Mouse (Mus musculus): Measurements from ENCODE around the gene Apoa2. TPM values are rescaled to one million over a fixed set of nuclear protein-coding genes. Genes with fewer than 3 reads are reported as not detected.

The Apoa2 gene
- polyA plus RNA-seq, 1 experiment from 2014 or later, result 4.6 TPM

DNA sequence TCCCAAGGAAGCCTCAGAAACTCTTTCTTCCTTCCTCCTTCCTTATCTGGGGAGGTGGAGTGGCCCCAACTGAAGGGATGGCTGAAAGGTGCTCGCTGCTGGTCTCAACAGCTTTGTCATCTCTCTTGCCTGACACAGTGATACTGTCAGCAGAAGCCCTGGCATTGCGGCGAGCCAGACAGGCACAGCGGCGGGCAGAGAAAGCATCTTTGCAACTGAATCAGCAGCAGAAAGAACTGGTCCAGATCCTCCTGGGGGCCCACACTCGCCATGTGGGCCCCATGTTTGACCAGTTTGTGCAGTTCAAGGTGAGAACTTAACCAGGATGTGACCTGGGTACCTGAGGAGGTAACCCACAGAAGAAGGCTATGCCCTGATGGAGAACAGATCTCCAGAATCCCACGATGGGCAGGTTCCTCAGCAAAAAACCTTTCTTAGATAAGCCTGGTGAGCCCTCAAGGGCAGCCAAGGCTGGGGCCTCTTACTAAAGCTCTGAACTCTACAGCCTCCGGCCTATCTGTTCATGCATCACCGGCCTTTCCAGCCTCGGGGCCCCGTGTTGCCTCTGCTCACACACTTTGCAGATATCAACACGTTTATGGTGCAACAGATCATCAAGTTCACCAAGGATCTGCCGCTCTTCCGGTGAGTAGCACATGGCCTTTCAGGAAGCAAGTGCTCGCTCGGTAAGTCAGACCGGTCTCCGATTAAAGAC is 8.5 kb upstream of the Apoa2 start:
- Histone ChIP-seq H3K9ac (ENCODE audit: low read length) (no peak overlapping the region; the same call in 1 of the 2 replicates), H3K4me2 (ENCODE audit: low read depth, severe bottlenecking) (no peak overlapping the region), H3K27me3 (ENCODE audit: control insufficient read depth, insufficient read depth, low read length) (no peaks in the 10 kb centered on the region), H3K4me1 (ENCODE audit: control insufficient read depth, insufficient read depth, low read length) (peaks cover 7% of the 10 kb centered on the region; the same call in 1 of the 2 replicates), H3K27ac (replicated peaks; ENCODE audit: low read depth, low read length) (no peak overlapping the region), H3K4me3 (ENCODE audit: low read depth, low read length) (no peak overlapping the region), H3K36me3 (ENCODE audit: control insufficient read depth, insufficient read depth, low read length) (no peaks in the 10 kb centered on the region; the same call in 1 of the 2 replicates), H3K9me3 (ENCODE audit: control insufficient read depth, low read length) (no peaks in the 10 kb centered on the region)
- no peak for DNase-seq (ENCODE audit: low spot score)
- ATAC-seq (ENCODE audit: insufficient number of reproducible peaks, low FRiP score, low TSS enrichment, low read depth), result no peak
- 89% methylated on average over 18 of the region's 18 CpGs for WGBS

DNA sequence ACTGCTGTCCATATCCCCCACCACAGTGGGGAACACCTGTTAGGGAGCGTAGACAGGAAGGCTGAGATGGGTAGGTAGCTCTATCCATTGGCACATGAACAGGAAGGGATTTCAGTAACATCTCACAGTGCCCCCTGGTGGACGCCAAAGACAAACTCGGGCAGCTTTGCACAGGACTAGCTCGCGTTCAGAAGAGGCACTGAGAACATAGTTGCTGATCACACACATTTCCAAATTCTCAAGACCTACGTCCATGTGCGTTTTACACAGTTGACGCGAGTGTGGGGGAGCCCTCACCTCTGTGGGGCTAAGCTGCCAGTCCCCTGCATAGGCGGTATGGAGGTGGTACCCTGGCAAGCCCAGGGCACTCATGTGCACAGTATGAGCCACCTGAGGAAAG is 4.0 kb upstream of the Apoa2 start:
- no peak for ATAC-seq (ENCODE audit: insufficient number of reproducible peaks, low FRiP score, low TSS enrichment, low read depth)
- H3K4me3 ChIP-seq (ENCODE audit: low read depth, low read length), result 0 out of 2 replicates have a peak overlapping the region, but pooled peaks have one; percentile 63

DNA sequence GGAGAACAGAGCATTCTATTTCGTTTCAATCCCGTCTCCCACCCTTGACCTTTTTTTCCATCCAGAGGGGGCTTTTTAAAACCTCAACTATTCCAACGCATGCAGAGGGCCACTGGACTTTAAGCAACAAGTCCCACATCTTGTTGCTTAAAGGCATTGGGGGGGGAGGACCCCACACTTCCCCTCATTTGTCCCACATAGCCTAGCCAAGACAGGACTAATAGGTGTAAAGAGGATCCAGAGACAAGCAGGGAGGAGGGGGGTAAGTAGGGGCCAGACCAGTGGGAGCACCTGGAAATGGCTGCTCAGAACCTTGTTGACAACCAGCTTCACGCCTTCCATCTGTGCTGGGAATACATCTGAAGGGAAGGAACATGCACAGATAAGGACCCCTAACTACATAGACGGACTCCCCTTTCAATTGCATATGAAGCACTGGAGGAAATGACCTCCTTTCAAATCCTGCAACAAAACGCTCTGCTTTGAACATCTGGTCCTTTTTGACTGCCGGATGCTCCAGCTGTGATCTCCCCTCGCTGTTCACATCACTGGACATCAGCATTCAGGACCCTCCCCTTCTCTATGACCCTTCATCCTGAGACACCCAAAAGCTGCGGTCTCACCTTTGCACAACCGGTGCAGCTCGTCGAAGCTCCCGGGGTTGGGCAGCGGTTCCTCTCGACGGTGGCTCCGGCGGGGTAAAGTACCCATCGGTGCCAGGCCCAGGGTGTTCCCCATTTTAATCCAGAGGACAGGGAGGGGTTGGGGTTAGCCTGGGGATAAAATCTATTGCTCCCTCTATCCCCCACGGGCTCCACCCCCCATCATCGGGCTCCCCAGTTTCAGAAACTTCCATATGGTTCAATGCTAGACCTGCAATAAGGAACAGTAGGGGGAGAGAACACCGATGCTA is 3.3 kb upstream of the Apoa2 start:
- Histone ChIP-seq H3K4me3 (ENCODE audit: low read depth, low read length) (peak overlapping the region; percentile 63), H3K4me1 (ENCODE audit: control insufficient read depth, insufficient read depth, low read length) (peaks cover 7% of the 10 kb centered on the region; the same call in 1 of the 2 replicates), H3K9me3 (ENCODE audit: control insufficient read depth, low read length) (no peaks in the 10 kb centered on the region), H3K4me2 (ENCODE audit: low read depth, severe bottlenecking) (peak overlapping the region; percentile 79), H3K27ac (replicated peaks; ENCODE audit: low read depth, low read length) (no peak overlapping the region), H3K9ac (ENCODE audit: low read length) (peak overlapping the region; percentile 53), H3K36me3 (ENCODE audit: control insufficient read depth, insufficient read depth, low read length) (no peaks in the 10 kb centered on the region; the same call in 1 of the 2 replicates), H3K27me3 (ENCODE audit: control insufficient read depth, insufficient read depth, low read length) (no peaks in the 10 kb centered on the region)
- DNase-seq (ENCODE audit: low spot score) (peak; percentile 25), ATAC-seq (ENCODE audit: insufficient number of reproducible peaks, low FRiP score, low TSS enrichment, low read depth) (peak; percentile 20)
- WGBS, result 9% methylated on average over 22 of the region's 22 CpGs

More for the DNA sequence above, 4.0 kb upstream of the Apoa2 start:
- H3K4me1 ChIP-seq (ENCODE audit: control insufficient read depth, insufficient read depth, low read length), result peaks cover 7% of the 10 kb centered on the region; the same call in 1 of the 2 replicates
- peak overlapping the region; percentile 79; the same call in 1 of the 2 replicates for H3K4me2 ChIP-seq (ENCODE audit: low read depth, severe bottlenecking)
- no peaks in the 10 kb centered on the region for H3K9me3 ChIP-seq (ENCODE audit: control insufficient read depth, low read length)
- no peaks in the 10 kb centered on the region for H3K27me3 ChIP-seq (ENCODE audit: control insufficient read depth, insufficient read depth, low read length)
- no peak overlapping the region for H3K27ac ChIP-seq (replicated peaks; ENCODE audit: low read depth, low read length)
- peak; percentile 90 for DNase-seq (ENCODE audit: low spot score)
- 15% methylated on average over 10 of the region's 10 CpGs for WGBS
- H3K9ac ChIP-seq (ENCODE audit: low read length), result no peak overlapping the region
- no peaks in the 10 kb centered on the region; the same call in 1 of the 2 replicates for H3K36me3 ChIP-seq (ENCODE audit: control insufficient read depth, insufficient read depth, low read length)

DNA sequence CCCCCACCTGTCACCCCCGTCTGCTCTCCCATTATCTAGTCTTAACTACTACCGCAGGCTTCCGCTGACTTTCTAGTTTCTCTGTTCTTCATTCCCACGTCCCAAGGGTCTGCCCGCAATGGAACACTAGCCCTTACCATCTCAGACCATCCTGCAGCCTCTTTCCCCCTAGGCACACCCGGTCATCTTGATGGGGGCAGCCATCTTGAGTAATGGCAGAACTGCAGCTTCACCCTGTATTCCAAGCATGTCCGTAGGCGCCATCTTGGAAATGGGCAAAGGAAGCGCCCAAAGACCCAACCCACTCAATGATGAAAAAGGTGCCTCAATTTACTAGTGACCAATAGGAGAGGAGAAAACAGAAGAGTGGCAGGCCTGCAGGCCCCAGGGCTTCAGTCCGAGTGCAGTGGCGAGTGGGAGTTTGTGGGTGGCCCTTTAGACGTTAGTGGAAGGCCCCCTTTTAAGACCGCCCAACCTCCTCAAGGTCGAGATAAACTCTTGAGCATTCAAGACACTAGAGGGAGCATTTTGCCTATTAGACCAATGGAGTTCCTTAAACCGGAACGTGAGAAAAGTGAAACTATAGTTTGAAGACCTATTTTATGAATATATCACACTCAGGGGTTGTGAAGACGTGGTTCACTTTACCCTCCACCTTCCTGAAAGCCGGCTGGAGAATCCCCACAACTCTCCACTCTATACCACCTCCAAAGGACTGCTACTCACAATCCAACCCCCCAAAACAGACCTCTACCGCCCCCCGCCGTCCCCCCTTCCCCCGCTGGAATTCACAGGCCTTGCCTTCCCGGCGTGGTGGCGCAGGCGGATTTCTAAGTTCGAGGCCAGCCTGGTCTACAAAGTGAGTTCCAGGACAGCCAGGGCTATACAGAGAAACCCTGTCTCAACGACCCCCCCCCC is 2.4 kb upstream of the Apoa2 start, which contains the start of gene Tomm40l:
Gene Tomm40l, minus strand, starts transcription at position 277 of the 918 bp plus-strand sequence.
- ATAC-seq (ENCODE audit: insufficient number of reproducible peaks, low FRiP score, low TSS enrichment, low read depth) (peak; percentile 99), DNase-seq (ENCODE audit: low spot score) (peak; percentile 90)
- Histone ChIP-seq H3K4me2 (ENCODE audit: low read depth, severe bottlenecking) (peak within 1 kb of the TSS; percentile 79), H3K9me3 (ENCODE audit: control insufficient read depth, low read length) (no peaks in the 10 kb centered on the region), H3K4me1 (ENCODE audit: control insufficient read depth, insufficient read depth, low read length) (peaks cover 7% of the 10 kb centered on the region; the same call in 1 of the 2 replicates), H3K36me3 (ENCODE audit: control insufficient read depth, insufficient read depth, low read length) (no peaks in the 10 kb centered on the region; the same call in 1 of the 2 replicates), H3K4me3 (ENCODE audit: low read depth, low read length) (peak within 1 kb of the TSS; percentile 63), H3K27ac (replicated peaks; ENCODE audit: low read depth, low read length) (no peak within 1 kb of the TSS), H3K9ac (ENCODE audit: low read length) (peak within 1 kb of the TSS; percentile 53), H3K27me3 (ENCODE audit: control insufficient read depth, insufficient read depth, low read length) (no peaks in the 10 kb centered on the region)
- 2% methylated on average over 28 of the region's 28 CpGs for WGBS

DNA sequence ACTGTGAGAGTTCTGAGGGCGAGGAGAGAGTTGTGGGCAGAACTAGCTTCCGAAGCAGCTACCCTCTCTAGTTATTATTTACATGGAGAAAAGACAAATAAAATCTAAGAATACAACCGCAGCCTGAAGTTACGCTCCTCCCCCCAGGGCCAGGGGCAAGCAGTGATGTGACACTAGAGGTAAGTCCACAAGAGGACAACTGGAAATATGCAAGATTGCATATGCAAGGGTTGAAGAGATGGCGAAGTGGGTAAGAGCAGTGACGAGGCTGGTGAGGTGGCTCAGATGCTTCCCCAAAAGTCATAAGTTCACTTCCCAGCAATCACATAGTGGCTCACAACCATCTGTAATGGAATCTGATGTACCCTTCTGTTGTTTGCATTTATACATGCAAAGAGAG is 1.7 kb upstream of the Apoa2 start:
- Histone ChIP-seq H3K9ac (ENCODE audit: low read length) (no peak overlapping the region), H3K9me3 (ENCODE audit: control insufficient read depth, low read length) (no peaks in the 10 kb centered on the region), H3K27me3 (ENCODE audit: control insufficient read depth, insufficient read depth, low read length) (no peaks in the 10 kb centered on the region), H3K4me3 (ENCODE audit: low read depth, low read length) (peak overlapping the region; percentile 63), H3K36me3 (ENCODE audit: control insufficient read depth, insufficient read depth, low read length) (no peaks in the 10 kb centered on the region; the same call in 1 of the 2 replicates), H3K4me1 (ENCODE audit: control insufficient read depth, insufficient read depth, low read length) (peaks cover 7% of the 10 kb centered on the region; the same call in 1 of the 2 replicates), H3K27ac (replicated peaks; ENCODE audit: low read depth, low read length) (no peak overlapping the region), H3K4me2 (ENCODE audit: low read depth, severe bottlenecking) (peak overlapping the region; percentile 24; the same call in 1 of the 2 replicates)
- DNase-seq (ENCODE audit: low spot score) (no peak), ATAC-seq (ENCODE audit: insufficient number of reproducible peaks, low FRiP score, low TSS enrichment, low read depth) (no peak)
- 85% methylated on average over 6 of the region's 6 CpGs for WGBS

DNA sequence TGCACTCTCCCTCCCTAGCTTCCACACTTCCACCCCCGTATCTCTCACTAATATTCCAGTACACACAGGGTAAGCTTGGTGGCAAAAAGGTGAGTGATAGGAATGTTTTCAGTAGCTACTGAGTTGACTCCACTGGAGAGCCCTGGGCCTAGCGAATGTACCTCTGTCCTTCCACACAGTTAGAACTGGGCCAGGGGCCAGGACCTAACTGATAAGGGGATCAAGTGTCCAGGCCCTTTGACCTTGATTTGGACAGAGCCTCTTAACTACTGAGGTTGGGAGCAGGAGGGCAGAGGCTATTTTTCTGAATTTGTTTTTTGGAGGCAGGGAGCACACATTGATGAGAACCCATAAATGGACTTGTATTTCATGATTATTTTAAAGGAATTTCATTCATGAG is 1.1 kb upstream of the Apoa2 start:
- DNase-seq (ENCODE audit: low spot score) (no peak), ATAC-seq (ENCODE audit: insufficient number of reproducible peaks, low FRiP score, low TSS enrichment, low read depth) (no peak)
- Histone ChIP-seq H3K27me3 (ENCODE audit: control insufficient read depth, insufficient read depth, low read length) (no peaks in the 10 kb centered on the region), H3K4me3 (ENCODE audit: low read depth, low read length) (no peak overlapping the region), H3K4me2 (ENCODE audit: low read depth, severe bottlenecking) (no peak overlapping the region), H3K27ac (replicated peaks; ENCODE audit: low read depth, low read length) (no peak overlapping the region), H3K4me1 (ENCODE audit: control insufficient read depth, insufficient read depth, low read length) (peaks cover 7% of the 10 kb centered on the region; the same call in 1 of the 2 replicates), H3K9ac (ENCODE audit: low read length) (no peak overlapping the region), H3K9me3 (ENCODE audit: control insufficient read depth, low read length) (no peaks in the 10 kb centered on the region), H3K36me3 (ENCODE audit: control insufficient read depth, insufficient read depth, low read length) (no peaks in the 10 kb centered on the region; the same call in 1 of the 2 replicates)
- WGBS, result 73% methylated on average over 2 of the region's 2 CpGs

DNA sequence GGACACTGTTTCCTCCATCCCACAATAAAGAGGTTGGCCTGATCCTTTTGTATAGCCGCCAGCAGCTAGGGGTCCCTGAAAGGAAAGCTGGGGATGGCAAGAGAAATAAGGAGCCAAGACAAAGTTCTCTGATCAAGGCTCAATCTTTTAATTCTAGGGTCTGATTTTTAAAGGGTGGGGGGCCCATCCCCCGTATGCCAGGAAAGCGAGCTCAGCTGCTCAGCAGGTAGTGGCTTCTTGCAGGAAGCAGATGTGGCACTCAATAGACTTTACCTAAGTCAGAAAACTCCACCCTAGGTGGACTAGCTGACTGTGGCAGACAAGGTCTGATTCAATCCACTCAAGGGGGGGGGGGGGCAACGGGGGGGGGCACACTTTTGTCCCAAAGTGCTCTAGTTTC is 1.9 kb downstream of the Apoa2 start:
- H3K27me3 ChIP-seq (ENCODE audit: control insufficient read depth, insufficient read depth, low read length), result no peaks in the 10 kb centered on the region
- no peaks in the 10 kb centered on the region for H3K9me3 ChIP-seq (ENCODE audit: control insufficient read depth, low read length)
- DNase-seq (ENCODE audit: low spot score), result no peak
- H3K9ac ChIP-seq (ENCODE audit: low read length), result no peak overlapping the region
- H3K36me3 ChIP-seq (ENCODE audit: control insufficient read depth, insufficient read depth, low read length), result no peaks in the 10 kb centered on the region
- peaks cover 9% of the 10 kb centered on the region; the same call in 1 of the 2 replicates for H3K4me1 ChIP-seq (ENCODE audit: control insufficient read depth, insufficient read depth, low read length)
- 50% methylated on average over 4 of the region's 4 CpGs for WGBS
- no peak overlapping the region for H3K27ac ChIP-seq (replicated peaks; ENCODE audit: low read depth, low read length)
- ATAC-seq (ENCODE audit: insufficient number of reproducible peaks, low FRiP score, low TSS enrichment, low read depth), result no peak
- H3K4me3 ChIP-seq (ENCODE audit: low read depth, low read length), result no peak overlapping the region
- H3K4me2 ChIP-seq (ENCODE audit: low read depth, severe bottlenecking), result no peak overlapping the region
